Mouse (Mus musculus): Measurements from ENCODE around the gene Fam241a. TPM values are rescaled to one million over a fixed set of nuclear protein-coding genes. Genes with fewer than 3 reads are reported as not detected.

The Fam241a gene
- polyA plus RNA-seq, 1 experiment from 2014 or later, result 11.9 TPM

DNA sequence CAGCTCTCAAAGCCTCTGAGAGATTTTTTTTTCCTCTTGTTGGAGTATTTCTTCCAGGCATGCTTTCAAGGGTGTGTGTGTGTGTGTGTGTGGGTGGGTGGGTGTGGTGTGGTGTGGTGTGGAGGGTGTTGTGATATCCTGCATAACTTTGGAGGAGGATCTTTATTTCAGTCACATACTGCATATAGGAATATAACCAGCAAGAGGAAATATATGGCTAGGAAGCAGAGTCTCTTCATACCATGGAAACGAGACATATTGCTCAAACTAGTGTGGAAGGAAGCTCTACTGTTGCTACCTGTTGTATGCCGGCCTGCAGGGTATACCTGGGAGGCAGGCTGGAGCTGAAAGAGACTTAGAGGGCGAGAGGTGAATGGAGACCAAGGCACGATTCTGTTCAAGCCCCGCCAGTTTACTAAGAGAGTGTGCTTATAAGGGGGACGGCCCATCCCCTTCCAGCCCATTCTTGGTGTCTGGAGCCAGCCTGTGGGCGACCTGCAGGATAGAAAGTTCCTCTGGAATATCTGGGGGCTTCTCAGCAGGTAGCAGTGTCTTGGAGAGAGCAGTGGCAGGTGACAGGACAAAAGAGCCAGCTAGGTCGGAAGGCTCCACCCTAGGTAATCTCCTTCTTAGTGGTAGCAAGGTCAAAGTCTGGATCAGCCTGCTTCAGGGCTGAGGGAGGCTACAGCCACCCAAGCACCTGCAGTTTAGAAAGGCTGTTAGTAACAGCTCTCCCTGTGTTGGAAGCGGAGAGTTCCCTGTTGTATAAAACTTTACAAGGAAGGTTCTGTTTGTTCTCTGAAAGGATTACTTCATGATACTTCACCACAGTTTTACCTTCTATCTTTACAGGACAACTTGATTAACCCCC, 45.1 kb downstream of the Fam241a start:
- ATAC-seq (ENCODE audit: insufficient number of reproducible peaks, low FRiP score, low TSS enrichment, low read depth), result no peak
- Histone ChIP-seq H3K27ac (replicated peaks) (no peak overlapping the region), H3K4me1 (0 out of 2 replicates have a peak, but pooled peaks cover 3% of the 10 kb centered on the region), H3K9ac (no peak overlapping the region), H3K36me3 (no peaks in the 10 kb centered on the region), H3K9me3 (replicated peaks) (no peaks in the 10 kb centered on the region), H3K27me3 (no peaks in the 10 kb centered on the region), H3K4me2 (replicated peaks) (no peak overlapping the region), H3K4me3 (replicated peaks) (no peak overlapping the region)
- WGBS, result 58% methylated on average over 9 of the region's 9 CpGs

DNA sequence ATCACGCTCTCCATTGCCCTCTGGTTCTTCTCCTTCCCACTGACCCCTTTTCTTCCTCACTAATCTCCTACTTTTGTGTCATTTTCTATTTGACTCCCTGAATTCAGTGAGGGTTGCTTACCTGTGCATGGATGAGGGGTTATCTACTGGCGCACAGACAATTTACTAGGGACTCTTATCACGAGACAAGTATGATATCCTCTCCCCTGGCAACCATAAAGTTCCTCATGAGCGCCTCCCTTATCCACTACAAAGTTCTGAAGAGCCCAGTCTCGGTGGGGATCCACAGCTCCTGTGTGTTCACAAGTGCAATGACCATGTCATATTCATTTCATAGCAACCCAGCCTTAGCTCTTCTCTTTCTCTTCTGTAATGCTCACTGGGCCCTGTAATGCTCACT, 46.2 kb downstream of the Fam241a start:
- no peaks in the 10 kb centered on the region for H3K9me3 ChIP-seq (replicated peaks)
- H3K4me1 ChIP-seq, result 0 out of 2 replicates have a peak, but pooled peaks cover 3% of the 10 kb centered on the region
- H3K9ac ChIP-seq, result no peak overlapping the region
- no peaks in the 10 kb centered on the region for H3K27me3 ChIP-seq
- WGBS, result 86% methylated on average over 5 of the region's 5 CpGs
- no peak overlapping the region for H3K4me2 ChIP-seq (replicated peaks)
- H3K36me3 ChIP-seq, result no peaks in the 10 kb centered on the region
- no peak overlapping the region for H3K4me3 ChIP-seq (replicated peaks)
- no peak for ATAC-seq (ENCODE audit: insufficient number of reproducible peaks, low FRiP score, low TSS enrichment, low read depth)
- no peak overlapping the region for H3K27ac ChIP-seq (replicated peaks)

DNA sequence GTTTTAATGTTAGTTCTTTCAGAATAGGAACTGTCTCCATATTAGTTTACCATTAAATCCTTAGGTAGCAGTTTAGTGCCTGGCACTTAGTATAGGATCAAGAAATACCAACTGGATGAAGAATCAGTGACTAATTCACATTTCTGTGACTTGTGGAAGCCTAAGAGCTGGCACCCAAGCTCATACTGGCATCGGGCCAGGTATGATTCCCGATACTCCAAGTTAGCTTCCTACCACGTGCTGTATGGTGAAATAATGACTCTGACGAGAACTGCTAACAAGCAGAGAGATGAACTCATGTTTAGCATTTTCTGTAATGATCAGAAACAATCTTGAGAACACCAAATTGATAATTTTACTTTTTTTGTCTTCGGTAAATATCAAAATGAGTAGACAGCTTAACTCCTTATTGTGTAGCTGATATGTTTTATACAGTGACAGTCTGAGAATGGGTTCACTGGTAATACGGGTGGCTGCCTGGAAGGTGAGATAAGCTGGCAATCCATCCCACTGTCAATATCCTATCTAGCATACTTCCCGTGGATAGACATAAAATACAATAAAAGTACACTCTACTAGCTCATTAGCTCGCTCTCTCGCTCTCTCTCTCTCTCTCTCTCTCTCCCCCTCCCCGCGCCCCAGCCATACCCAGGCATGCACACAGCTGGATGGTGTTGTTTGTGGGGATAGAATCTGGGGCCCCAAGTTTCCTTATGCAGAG, 47.9 kb downstream of the Fam241a start:
- H3K36me3 ChIP-seq, result no peaks in the 10 kb centered on the region
- no peaks in the 10 kb centered on the region for H3K9me3 ChIP-seq (replicated peaks)
- no peaks in the 10 kb centered on the region for H3K27me3 ChIP-seq
- H3K4me2 ChIP-seq (replicated peaks), result no peak overlapping the region
- WGBS, result 67% methylated on average over 11 of the region's 11 CpGs
- no peak overlapping the region for H3K4me3 ChIP-seq (replicated peaks)
- no peak overlapping the region for H3K9ac ChIP-seq
- no peak for ATAC-seq (ENCODE audit: insufficient number of reproducible peaks, low FRiP score, low TSS enrichment, low read depth)
- H3K27ac ChIP-seq (replicated peaks), result no peak overlapping the region
- no peaks in the 10 kb centered on the region for H3K4me1 ChIP-seq

DNA sequence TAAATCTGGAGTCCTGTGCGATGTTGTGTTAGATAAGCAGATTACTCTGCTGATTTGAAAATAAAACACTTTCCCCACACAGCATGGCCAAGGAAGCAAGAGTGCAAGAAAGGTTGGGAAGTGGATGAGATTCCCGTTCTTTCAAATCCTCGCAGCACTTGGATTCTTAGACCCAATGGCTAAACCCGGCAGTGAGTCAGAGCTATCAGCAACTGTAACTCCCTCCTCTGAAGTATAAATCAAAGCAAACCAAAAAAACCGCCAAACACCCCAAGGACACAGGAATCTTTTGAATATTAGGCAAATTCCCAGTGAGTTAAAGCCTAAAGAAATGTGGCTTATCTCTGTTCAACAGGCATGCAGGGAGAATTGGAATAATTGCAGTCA, 52.2 kb downstream of the Fam241a start:
- WGBS, result 62% methylated on average over 5 of the region's 5 CpGs
- no peaks in the 10 kb centered on the region for H3K27me3 ChIP-seq
- H3K4me3 ChIP-seq (replicated peaks), result no peak overlapping the region
- H3K9me3 ChIP-seq (replicated peaks), result no peaks in the 10 kb centered on the region
- H3K9ac ChIP-seq, result no peak overlapping the region
- H3K36me3 ChIP-seq, result no peaks in the 10 kb centered on the region
- H3K4me1 ChIP-seq, result no peaks in the 10 kb centered on the region
- H3K4me2 ChIP-seq (replicated peaks), result no peak overlapping the region
- no peak for ATAC-seq (ENCODE audit: insufficient number of reproducible peaks, low FRiP score, low TSS enrichment, low read depth)
- no peak overlapping the region for H3K27ac ChIP-seq (replicated peaks)

DNA sequence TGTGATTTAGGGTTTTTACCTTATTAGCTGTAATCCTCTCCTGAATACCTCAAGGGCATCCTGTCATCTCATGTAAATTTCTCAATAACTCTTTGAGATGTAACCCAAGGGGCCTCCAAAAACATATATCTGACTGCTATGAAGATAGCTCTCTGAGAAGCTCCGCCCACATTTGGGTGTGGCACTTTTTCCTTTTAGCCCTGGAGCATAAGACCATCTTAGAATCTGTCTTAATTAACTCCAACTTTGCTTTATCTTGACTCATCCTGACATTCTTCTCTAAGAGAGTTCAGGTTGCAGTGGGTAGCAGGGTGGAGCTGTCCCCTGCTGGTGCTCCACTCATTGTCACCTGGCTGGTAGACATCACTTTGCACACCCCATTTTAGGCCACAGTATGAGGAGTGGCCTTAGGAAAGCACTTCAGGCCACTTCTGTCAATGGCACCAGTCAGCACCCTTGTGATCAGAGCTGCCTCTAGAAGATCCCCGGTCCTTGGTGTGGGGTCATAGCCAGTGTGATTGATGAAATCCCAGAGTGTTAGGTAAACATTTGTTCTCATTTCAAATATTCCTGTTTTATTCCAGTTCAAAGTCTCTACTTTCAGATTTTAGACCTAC, 52.7 kb downstream of the Fam241a start:
- no peaks in the 10 kb centered on the region for H3K36me3 ChIP-seq
- H3K27me3 ChIP-seq, result no peaks in the 10 kb centered on the region
- no peaks in the 10 kb centered on the region for H3K9me3 ChIP-seq (replicated peaks)
- no peak overlapping the region for H3K9ac ChIP-seq
- ATAC-seq (ENCODE audit: insufficient number of reproducible peaks, low FRiP score, low TSS enrichment, low read depth), result 0 out of 2 replicates have a peak, but pooled peaks have one; percentile 15
- H3K4me3 ChIP-seq (replicated peaks), result no peak overlapping the region
- no peak overlapping the region for H3K27ac ChIP-seq (replicated peaks)
- H3K4me2 ChIP-seq (replicated peaks), result no peak overlapping the region
- no peaks in the 10 kb centered on the region for H3K4me1 ChIP-seq
- WGBS, result 77% methylated on average over 2 of the region's 2 CpGs

DNA sequence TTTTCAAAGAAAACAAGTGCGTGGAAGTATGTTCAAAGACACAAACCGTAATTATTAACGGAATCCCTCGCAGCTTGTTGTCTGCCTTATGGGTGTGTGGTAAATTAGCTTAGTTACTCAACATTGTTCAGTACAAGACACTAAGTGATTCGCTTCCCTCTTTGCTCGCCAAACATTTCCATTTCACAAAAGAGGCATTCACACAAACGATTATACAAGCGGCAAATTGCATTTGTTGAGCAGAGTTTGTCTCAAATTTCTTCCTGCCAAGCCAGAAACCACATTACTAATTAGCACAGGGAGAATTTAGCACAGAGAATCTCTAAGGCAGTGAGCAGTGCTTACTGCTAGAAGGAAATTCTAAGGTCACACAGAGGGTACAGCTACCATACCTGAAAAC, 54.2 kb downstream of the Fam241a start:
- H3K9me3 ChIP-seq (replicated peaks), result no peaks in the 10 kb centered on the region
- ATAC-seq (ENCODE audit: insufficient number of reproducible peaks, low FRiP score, low TSS enrichment, low read depth), result no peak
- no peaks in the 10 kb centered on the region for H3K36me3 ChIP-seq
- H3K9ac ChIP-seq, result no peak overlapping the region
- WGBS, result 55% methylated on average over 8 of the region's 8 CpGs
- H3K4me1 ChIP-seq, result peaks cover 4% of the 10 kb centered on the region; the same call in 1 of the 2 replicates
- H3K4me2 ChIP-seq (replicated peaks), result no peak overlapping the region
- H3K4me3 ChIP-seq (replicated peaks), result no peak overlapping the region
- H3K27ac ChIP-seq (replicated peaks), result no peak overlapping the region
- H3K27me3 ChIP-seq, result no peaks in the 10 kb centered on the region

DNA sequence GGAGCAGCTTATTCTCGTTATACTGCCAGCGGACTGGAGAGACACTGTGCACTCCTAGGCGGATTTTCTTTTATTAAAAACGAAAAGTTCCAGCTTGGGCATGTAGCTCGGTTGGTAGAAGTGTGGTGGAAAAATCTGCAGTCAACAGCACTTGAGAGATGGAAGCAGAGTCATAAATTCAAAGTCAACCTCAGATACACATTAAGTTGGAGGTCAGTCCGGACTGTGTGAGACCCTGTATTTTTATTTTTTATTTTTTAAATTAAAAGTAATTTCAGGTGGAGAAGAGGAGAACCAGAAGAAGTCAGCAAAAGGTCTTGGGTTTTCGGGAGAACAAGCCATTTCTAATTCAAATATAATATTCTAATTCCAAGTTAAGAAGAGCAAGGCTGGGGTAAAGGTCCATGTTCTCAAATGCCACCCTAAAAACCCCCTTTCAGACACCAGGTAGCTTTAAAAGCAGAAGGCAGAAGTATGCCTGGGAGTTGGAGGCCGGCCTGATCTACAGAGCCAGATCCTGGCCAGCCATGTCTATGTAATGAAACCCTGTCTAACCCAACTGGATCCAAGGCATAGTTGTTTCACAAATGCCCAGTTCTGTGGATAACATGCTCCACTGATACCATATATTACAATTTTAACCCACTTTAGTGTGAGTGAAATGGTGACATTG, 58.0 kb downstream of the Fam241a start:
- Histone ChIP-seq H3K27ac (replicated peaks) (peak overlapping the region; percentile 95), H3K4me3 (replicated peaks) (peak overlapping the region; percentile 72), H3K9me3 (replicated peaks) (no peaks in the 10 kb centered on the region), H3K4me1 (peaks cover 13% of the 10 kb centered on the region; the same call in 1 of the 2 replicates), H3K9ac (peak overlapping the region; percentile 88; the same call in 1 of the 2 replicates), H3K4me2 (replicated peaks) (peak overlapping the region; percentile 66), H3K36me3 (no peaks in the 10 kb centered on the region), H3K27me3 (no peaks in the 10 kb centered on the region)
- WGBS, result 28% methylated on average over 8 of the region's 8 CpGs
- ATAC-seq (ENCODE audit: insufficient number of reproducible peaks, low FRiP score, low TSS enrichment, low read depth), result no peak

DNA sequence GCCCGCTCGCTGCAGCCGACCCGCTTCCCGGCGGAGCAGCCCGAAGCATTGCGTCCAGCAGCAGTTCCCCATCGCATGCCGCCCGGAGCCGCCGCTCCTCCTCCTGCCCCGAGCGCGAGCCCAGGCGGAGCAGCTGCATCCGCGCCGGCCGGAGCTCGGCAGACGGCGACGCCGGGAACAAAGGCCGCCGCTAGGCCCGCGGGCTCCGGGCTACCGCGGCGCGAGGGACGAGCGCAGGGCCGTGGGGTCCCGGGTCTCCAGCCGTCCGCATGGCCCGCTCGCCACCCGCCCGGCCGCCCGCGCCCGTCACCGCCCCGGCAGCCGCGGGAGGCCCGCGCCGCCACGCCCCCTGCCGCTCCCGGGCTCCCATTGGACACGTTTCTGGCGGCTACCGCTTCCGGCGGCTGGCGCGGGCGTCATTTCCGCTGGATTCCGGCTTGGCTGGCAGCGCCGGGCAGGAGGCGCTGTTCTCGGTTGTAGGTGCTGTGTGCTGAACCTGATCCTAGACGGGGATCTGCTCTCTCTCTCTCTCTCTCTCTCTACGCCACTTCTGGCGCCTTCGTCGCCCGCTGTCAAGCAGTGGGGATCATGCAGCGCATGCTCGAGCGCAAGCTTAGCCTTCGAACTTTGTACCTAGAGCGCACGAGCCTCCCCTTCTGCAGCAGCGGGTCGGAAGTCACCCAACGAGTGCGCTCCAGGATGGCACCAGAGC, 58.8 kb downstream of the Fam241a start, which contains the start of gene Ap1ar:
TSS of gene Ap1ar (minus strand) at position 370 of the 712 bp plus-strand sequence.
- no peaks in the 10 kb centered on the region for H3K27me3 ChIP-seq
- peaks cover 13% of the 10 kb centered on the region; the same call in 1 of the 2 replicates for H3K4me1 ChIP-seq
- ATAC-seq (ENCODE audit: insufficient number of reproducible peaks, low FRiP score, low TSS enrichment, low read depth), result peak; percentile 97
- no peaks in the 10 kb centered on the region for H3K9me3 ChIP-seq (replicated peaks)
- H3K4me2 ChIP-seq (replicated peaks), result peak within 1 kb of the TSS; percentile 66
- H3K36me3 ChIP-seq, result no peaks in the 10 kb centered on the region
- H3K4me3 ChIP-seq (replicated peaks), result peak within 1 kb of the TSS; percentile 72
- H3K27ac ChIP-seq (replicated peaks), result peak within 1 kb of the TSS; percentile 95
- WGBS, result under 1% methylated on average over 73 of the region's 89 CpGs
- H3K9ac ChIP-seq, result peak within 1 kb of the TSS; percentile 88

DNA sequence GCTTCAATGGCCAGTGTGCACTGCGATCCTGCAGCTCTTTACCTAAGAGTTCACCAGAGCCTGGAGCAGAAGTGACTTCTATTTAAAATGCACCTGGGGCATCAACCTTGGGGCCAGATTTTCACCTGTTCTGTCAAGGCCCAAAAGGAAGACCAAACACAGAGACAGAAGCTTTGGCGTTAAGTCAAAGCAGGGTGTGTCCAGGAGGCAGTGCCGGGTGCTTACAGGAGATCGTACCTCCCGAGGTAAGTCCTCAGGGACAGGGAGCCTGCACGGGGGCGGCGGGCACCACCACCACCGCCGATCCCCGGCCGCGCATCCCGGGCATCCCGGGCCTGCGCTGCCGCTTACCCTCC, 59.3 kb downstream of the Fam241a start:
- under 1% methylated on average over 17 of the region's 17 CpGs for whole genome bisulfite sequencing
- H3K9me3 ChIP-seq (replicated peaks), result no peaks in the 10 kb centered on the region
- H3K36me3 ChIP-seq, result no peaks in the 10 kb centered on the region
- H3K9ac ChIP-seq, result peak overlapping the region; percentile 88
- peak overlapping the region; percentile 95 for H3K27ac ChIP-seq (replicated peaks)
- peak overlapping the region; percentile 66 for H3K4me2 ChIP-seq (replicated peaks)
- H3K4me1 ChIP-seq, result peaks cover 13% of the 10 kb centered on the region; the same call in 1 of the 2 replicates
- peak overlapping the region; percentile 72 for H3K4me3 ChIP-seq (replicated peaks)
- no peak for ATAC-seq (ENCODE audit: insufficient number of reproducible peaks, low FRiP score, low TSS enrichment, low read depth)
- no peaks in the 10 kb centered on the region for H3K27me3 ChIP-seq

DNA sequence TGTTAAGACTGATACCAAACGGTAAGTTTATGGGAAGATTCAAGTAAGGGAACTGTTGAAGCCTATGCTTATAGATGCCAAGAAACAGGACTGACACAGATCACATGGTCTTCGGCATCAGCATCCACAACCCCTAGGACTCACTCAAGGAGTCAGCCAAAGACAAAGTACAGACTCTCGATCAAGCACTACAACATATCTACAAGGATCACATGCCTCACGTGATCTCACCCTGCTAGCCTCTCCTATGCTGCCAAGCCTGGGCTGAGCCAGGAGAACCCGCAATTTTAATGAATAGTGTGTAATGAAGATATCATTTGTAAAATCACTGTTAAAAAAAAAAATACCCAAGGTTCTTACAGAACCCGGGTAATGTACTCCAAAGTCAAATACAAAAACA, 60.5 kb downstream of the Fam241a start:
- Histone ChIP-seq H3K27ac (replicated peaks) (no peak overlapping the region), H3K9ac (no peak overlapping the region), H3K36me3 (no peaks in the 10 kb centered on the region), H3K4me3 (replicated peaks) (peak overlapping the region; percentile 72; the same call in 1 of the 2 replicates), H3K27me3 (no peaks in the 10 kb centered on the region), H3K9me3 (replicated peaks) (no peaks in the 10 kb centered on the region), H3K4me1 (peaks cover 13% of the 10 kb centered on the region; the same call in 1 of the 2 replicates), H3K4me2 (replicated peaks) (no peak overlapping the region)
- WGBS, result 86% methylated on average over 6 of the region's 6 CpGs
- no peak for ATAC-seq (ENCODE audit: insufficient number of reproducible peaks, low FRiP score, low TSS enrichment, low read depth)

All from embryonic facial prominence, embryonic 15.5 days (tissue).